Mouse (Mus musculus) liver, adult 2 months (tissue): ENCODE results near the gene Foxc2.

Experiments used
- CTCF ChIP-seq: fragments of 200-500 bp; IDR thresholded peaks from 2 replicates; pipeline ENCODE4 v1.5.1; 2011; ENCODE audit warnings: low read depth, low read length, control low read depth
- POLR2A ChIP-seq: fragments of 200-500 bp; IDR thresholded peaks from 2 replicates; pipeline ENCODE4 v1.6.1; 2011; ENCODE audit warnings: low read length, control low read depth; ENCODE audit not compliant: insufficient read depth; ENCODE audit errors: extremely low read depth

DNA sequence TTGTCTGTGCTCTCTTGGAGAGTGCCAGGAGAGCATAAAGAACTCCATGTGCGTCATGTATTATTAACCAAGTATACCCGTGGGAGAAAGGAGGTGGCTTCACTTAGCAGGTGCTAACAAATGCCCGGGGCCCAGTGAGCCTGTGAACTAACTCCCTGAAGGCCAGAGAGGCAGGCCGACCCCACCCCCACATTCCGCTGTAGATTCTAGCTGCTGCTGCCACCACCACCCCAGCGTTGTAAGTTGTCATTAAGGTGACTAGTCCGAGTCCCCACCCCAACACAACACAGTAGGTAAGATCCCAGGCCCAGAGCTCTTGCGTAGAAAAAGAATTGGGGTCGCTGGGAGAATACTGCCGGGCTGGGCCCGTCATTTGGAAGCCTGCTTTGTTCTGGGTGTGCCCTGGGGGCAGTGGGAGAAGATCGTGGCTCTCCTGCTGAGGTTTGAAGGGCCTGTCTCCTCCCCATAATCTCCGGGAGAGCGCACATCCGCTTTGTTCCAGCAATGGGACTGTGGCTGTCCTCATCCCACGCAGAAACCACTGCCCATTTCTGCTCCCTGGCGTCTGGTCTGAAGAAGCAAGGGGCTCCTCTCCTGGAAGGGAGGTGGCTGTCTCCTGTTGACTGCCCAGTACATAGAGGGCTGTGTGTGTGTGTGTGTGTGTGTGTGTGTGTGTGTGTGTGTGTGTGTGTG is 8.7 kb downstream of the Foxc2 start:
- TF ChIP-seq CTCF, result no peak
- no peak for TF ChIP-seq POLR2A
